Mouse (Mus musculus) v-Abl transformed pro-B cells (cell line): Measurements from ENCODE around the gene Stx16.

Source experiments
- in situ Hi-C, 2 experiments: fragments of 400-800 bp; cut with MboI; formaldehyde crosslinking; loops; one replicate each; pipeline ENCODE4 v1.15.1; 2025; ENCODE audit not compliant: unreplicated experiment in 2 of 2

The Stx16 gene

DNA sequence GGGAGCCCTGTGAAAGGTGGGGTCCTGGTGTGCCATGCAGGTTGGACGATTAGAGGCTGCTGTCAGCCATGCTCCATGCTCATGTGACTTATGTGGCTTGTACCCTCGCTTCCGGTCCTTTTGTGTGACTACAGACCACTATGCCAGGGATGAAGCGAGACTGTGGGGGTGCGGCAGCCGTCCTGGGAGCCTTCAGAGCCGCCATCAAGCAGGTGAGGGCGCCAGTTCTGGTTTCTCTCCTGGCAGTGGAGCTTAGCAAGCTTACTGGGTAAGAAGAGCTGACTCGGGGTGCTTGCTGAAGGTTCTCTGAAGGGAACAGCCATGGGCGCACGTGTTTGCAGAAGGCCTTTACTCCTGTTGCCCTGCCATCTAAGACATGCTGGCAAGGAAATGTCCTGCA is 43.2 kb downstream of the Stx16 start:
- in situ Hi-C loops, result no loop called here

DNA sequence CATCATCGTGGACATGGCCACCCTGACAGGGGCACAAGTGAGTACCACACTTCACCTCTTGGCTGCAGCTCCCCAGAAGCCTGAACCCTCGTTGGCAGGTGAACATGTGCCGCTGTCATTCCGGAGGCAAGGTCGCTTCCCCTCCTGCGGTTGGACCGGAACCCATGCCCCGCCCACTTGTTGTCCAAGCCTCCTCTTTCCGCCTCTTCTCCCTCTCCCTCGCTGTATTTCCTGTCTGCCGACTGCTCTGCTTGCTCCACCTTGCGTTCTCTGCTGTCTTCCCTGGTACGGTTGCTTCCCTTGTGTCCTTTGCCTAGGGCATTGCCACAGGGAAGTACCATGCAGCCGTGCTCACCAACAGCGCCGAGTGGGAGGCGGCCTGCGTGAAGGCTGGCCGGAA is 44.5 kb downstream of the Stx16 start:
- in situ Hi-C loops, result no loop called here

DNA sequence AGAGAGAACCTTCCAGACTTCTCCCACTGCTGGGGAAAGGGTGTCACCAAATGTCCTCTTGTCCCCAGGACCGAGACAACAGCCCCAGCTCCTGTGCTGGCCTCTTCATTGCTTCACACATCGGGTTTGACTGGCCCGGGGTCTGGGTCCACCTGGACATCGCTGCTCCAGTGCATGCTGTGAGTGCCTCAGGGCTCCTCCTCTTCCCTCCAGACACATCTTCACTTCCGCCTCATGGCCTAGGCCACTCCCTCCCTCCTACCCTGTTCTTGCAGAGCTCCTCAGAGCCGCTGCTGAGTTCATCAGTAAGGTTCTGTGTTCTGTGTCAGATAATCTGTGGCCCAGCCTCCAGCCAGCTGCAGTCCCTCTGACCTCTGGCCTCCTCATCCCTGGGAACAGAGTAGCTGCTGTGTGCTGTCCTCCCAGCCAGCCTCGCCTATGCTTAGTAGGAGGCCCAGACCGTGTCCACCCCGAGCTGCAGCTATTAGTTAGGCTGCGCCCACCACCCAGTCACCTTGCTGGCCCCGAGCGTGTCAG is 45.4 kb downstream of the Stx16 start:
- in situ Hi-C loops, result no loop called here

DNA sequence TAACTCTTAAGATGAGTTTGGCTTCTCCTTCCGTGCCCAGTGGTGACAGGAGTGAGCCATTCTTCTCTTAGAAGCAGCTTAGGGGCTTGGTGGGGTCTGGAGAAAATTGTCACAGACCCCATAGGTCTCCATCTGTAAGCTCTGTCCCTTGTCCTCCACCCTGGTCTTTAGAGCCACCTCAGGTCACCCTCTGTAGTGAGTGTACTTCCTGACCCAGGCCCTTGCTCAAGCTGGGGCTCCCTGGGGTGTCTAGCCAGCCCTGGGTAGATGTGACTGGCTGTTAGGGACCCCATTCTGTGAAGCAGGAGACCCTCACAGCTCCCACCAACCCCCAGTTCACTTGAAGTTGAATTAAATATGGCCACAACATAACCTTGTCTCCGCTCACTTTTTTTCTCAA is 46.2 kb downstream of the Stx16 start:
- in situ Hi-C loops, result no loop called here

DNA sequence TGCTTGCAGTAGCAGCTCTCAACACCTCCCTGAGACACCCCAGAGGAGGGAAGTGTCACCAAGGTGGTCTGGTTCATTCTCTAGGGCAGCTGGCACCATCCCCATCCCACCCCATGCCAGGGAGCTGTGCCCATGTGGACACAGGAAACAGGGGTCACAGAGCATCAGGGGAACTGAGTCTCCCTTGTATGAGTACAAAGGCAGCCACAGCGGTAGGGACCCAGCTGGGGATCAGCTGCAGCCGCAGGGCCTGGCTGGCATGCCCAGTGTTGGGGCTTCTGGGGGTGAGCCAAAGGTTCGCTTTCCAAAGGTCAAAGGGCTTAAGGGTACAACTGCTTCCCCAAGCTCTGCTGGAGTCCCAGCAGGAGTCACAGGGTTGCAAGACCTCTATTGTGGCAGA is 47.6 kb downstream of the Stx16 start:
- in situ Hi-C loops, result no loop called here

DNA sequence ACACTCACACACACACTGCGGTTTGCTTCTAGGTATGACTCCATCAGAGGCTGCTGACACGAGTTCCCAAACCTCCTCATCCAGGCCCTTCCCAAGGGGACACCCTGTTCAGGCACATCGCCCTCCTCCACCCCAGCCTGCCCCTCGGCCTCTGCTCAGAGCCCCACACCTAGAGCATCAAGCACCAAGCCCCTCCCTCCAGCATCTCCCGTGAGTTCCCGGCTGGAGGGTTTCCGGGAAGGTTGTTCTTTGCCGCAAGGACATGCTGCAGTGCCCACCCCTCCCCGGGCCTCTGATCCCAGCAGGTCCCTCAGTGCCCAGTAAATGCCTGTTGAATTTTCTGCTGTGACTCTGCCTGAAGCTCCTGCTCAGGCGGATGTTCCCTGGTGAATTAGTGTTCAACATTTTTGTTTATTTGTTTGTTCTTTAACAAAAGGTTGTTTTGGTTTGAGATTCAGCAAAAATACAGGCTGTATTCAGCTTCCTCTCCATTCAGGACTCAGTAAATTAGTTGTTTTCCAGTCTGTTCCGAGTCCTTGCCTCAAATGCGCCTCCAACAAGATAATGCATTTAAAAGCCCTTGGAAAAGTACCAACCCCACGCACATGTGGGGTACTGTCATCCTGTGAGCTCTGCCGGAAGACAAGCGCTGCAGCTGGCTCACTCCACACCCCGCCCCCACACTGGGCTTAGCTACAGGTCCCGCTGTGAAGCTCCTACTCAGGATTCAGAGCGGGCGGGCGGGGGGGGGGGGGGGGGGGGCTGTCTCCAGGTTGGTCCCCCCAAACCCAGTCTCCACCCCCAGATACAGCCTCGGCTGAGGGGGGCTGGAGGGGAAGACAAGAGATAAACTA is 50.6 kb downstream of the Stx16 start:
- in situ Hi-C loops, result no loop called here

DNA sequence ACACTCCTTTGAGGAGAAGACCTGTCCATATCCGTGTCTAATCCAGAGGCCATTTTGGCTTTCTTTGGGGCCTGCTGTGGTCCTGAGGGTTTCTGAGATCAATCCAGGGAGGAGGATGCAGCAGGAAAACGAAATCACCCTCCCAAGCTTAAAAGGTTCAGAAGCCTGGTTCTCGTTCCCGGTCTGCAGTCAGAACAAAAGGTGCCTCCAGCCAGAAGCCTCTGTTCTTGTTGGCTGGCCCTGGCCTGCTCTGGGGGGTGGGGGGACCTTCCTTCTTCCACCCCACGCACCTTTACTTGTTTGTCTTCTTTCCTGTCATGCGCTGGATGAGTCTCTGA is 51.2 kb downstream of the Stx16 start:
- in situ Hi-C loops, result no loop called here

DNA sequence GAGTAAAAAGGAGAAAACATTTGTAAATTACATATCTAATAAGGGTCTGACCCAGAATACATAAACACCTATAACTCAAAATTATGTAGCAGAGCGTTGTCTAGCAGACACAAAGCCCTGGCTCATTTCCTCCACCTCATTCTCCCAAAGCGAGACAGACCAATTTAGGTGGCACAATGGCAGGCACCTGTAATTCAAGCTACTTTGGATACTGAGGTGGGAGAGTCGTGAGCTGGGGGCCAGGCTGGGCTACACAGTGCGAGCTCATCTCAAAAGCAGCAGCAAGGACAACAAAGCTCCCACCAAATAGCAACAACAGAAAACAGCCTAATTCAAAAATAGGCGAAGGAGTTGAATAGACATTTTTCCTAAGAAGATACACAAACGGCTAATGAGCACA is 52.8 kb downstream of the Stx16 start:
- in situ Hi-C loops, result no loop called here

DNA sequence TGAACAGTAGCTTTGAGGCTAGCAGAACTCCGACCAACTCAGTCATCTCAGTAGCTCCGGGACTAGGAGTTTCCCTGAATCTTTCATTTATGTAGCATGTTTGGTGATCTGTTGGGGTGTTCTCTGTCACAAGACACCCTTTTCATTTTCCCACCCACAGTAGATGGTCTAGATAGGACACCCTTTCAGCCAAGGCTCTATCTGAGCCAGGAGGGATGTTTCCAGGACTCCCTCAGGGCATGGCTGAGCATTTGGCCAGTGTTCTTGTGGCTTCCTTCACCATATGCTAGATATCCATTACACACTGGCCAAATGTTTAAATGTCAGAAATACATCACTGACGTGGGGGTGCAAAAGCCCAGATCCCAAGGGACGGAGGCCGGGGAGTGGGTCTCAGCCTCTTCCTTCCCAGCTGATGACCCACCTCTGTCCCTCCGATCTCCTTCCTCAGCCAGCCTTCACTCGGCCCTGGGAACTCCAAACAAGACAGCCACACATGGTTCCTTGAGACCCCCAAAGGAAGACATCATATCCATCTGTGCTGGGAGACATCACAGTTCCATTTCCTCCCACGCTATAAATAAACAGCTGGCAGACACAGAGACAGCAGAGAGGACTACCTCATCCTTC is 54.5 kb downstream of the Stx16 start:
- in situ Hi-C loops, result no loop called here

DNA sequence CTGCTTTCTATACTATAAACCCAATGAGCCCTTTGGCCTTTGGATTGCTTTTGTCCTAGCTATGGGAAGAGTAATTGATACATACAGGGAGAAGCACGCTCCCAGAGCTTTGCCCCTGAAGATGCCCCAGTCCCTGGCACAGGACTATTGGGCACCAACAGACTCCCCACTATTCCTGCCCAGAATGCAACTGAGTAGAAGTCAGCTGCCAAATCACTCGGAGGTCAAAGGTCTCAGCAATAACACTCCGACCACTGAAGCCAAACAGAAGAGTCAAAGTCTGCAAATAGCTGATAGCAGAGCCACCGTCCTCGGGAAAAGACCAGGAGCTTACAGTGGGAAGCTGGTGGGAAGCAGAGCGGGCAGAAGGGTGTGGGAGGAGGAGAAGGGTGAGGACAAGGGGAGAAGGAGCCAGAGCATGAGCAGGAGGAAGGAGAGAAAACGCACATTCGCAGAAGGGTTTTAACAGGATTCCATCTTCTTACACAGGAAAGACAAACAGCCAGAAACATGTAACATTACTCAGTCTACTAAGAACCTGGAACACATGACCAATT is 56.4 kb downstream of the Stx16 start:
- in situ Hi-C loops, result no loop called here
